Mouse (Mus musculus) bone marrow macrophage, adult 2 months (primary cell): ENCODE measurements around the gene Pik3r3.

Experiments used
- CTCF ChIP-seq: IDR thresholded peaks from 2 replicates; pipeline ENCODE4 v1.5.1; 2012; ENCODE audit warnings: low read depth, mild to moderate bottlenecking, low read length, moderate library complexity
- POLR2A ChIP-seq: IDR thresholded peaks from 2 replicates; pipeline ENCODE4 v1.6.1; 2012; ENCODE audit warnings: mild to moderate bottlenecking, low read depth, low read length, borderline replicate concordance

DNA sequence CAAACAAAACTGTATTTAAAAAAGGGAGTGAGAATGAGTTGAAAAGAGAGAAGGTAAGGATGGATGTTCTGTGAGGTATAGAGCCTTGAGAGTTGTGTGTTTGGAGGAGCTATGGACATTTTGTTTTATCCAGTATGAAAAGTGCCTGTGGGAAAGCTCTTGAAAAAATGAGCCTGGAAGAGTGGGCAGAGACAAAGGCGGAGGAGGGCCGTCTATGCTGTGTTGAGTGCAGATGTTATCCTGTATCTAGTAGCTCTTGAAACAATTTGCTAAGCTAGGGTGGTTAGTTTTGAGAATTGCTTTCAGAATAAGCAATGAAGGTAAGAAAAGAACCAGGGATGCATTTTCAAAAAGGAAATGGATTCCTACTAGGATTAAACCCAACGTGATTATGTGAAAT is 22.0 kb downstream of the Pik3r3 start:
- TF ChIP-seq POLR2A (no peak), CTCF (no peak)
